Mouse (Mus musculus) layer of hippocampus, postnatal 10 days (tissue): Measurements from ENCODE around the gene Aldh18a1. TPM values are rescaled to one million over a fixed set of nuclear protein-coding genes. Genes with fewer than 3 reads are reported as not detected.
"Not testable (repeated sequence)": the region's sequence is repeated elsewhere in the genome, so short reads cannot be mapped to it uniquely, and the experiment has no call there.

ENCODE experiments used
- DNase-seq, 2 experiments: peaks; one replicate each; pipeline ENCODE4 v3.0.0; 2021; ENCODE audit warnings: low spot score in 2 of 2
- total RNA-seq, 2 experiments: library from RNA; stranded (reverse); gene quantifications; 2 replicates each; pipeline ENCODE4 v1.2.3; 2021

Aldh18a1 gene
- total RNA-seq, 2 experiments from 2014 or later, result 25.8 to 27.9 TPM

GRCm38 (mm10) chr19:40587491-40588292, 571 bp downstream of the Aldh18a1 start:
- no peak for DNase-seq

GRCm38 (mm10) chr19:40586908-40587307, 1.4 kb downstream of the Aldh18a1 start:
- no peak for DNase-seq

- DNase-seq, result no peak
Observed at GRCm38 (mm10) chr19:40581662-40582061, 6.6 kb downstream of the Aldh18a1 start.

GRCm38 (mm10) chr19:40580902-40581301, 7.4 kb downstream of the Aldh18a1 start:
- DNase-seq, result no peak

GRCm38 (mm10) chr19:40575438-40575837, 12.8 kb downstream of the Aldh18a1 start:
- no peak for DNase-seq

- no peak for DNase-seq
Observed at GRCm38 (mm10) chr19:40570726-40571125, 17.5 kb downstream of the Aldh18a1 start.

DNA sequence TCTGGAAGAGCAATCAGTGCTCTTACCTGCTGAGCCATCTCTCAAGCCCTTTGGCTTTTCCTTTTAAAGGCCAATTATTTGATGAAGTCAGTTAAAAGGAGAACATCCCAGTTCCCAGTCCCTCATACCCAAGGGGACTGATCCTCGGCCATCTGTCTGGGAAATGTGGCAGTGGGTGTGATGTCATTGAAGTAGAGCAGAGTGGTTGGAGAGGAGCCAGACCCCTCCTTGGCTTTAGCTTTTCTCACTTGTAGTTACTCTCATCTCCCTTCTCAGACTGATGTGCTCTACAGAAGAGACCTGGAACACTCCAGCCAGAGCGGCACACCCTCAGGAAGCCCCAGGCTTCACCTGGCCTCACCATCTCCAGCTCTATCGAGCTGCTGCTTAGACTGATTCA, 20.6 kb downstream of the Aldh18a1 start:
- no peak for DNase-seq

DNA sequence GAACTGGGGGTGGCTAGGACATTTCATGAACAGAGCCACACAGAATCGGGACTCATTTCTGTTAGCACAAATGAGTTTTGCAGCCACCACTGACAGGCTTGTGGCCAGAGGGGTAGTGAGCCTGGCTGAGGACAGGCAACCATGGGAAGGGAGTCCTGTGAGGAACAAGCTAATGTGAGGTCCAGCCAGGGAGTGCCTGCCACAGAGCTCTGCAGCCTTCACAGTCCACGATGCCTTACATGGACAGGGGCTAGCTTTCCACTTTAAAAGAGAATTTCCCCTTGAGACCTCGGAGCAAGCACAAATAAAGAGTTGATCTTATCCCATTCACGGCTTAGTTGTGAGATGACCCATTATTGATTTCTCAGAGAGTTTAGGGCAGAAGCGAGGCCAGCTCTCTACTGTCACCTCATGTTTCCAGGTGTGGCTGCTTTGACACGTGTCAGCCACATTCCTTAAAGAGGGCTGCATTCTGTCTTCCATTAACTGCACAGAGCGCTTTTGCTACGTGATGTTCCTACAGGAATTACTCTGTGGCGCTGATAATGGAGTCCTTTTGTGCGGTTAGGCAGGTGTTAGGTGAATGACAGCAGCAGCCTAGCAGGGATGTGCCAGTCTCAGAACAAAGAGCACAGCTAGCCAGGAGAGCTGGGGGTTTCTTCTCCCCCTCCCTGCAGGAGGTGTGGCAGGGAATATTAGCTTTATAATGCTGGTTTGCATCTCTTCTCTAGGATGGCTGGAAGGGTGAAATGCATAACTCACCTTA, 24.2 kb downstream of the Aldh18a1 start:
- no peak for DNase-seq

DNA sequence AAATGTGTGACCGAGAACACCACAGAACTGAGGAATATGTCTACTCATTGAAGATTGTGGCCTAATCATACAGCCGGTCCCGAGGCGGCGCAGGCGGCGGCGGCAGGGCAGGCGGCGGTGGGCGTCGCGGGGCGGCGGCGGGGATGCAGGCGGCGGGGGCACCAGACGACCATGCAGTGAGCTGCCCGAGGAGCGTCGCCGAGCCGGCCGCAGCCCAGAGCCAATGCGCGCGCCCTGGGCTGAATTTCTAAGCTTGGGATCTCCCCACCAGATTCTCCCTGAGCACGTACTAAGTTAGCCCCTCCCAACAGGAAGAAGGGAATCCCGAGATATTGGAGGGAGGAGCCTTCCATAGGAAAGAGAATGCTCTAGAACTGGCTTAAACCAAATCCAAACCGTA, 26.7 kb downstream of the Aldh18a1 start:
- DNase-seq, result not testable (repeated sequence)

DNA sequence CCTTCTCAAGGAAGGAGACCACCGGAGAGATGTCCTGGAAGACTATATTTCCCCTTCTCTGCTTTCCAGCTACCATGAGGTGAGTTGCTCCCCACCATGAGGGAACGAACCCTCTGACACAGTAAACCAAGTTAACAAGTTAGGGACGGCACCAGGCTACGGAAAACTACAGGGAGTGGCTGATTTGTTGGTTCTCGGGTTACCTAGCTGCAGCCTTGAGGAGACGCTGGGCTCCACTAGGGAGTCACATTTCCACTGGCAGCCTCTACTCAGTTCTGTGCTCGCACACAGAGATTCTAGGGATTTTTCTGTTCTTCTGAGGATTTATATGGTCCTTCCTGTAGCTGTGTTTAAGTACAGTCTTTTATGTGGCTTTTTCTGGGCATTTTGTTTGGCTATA, 32.2 kb downstream of the Aldh18a1 start:
- DNase-seq, result no peak

DNA sequence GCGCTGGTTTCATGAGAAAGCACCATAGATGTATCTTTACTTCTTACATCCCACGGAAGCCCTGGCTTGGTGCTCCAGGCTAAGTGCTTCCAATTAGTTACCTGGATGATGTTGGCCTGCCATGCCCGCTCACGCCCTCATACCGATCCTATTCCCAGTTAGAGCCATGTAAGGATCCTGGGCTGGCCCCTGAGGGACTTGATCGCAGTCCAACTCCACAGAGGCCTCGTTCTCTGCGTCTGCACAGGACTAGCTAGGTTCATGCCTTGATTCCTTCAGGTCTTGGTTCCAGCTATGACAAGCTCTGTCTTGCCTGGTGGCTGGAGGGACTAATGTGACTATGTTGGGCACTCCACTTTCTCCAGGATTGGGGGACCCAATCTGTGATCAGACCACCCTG, 33.1 kb downstream of the Aldh18a1 start:
- no peak for DNase-seq

DNA sequence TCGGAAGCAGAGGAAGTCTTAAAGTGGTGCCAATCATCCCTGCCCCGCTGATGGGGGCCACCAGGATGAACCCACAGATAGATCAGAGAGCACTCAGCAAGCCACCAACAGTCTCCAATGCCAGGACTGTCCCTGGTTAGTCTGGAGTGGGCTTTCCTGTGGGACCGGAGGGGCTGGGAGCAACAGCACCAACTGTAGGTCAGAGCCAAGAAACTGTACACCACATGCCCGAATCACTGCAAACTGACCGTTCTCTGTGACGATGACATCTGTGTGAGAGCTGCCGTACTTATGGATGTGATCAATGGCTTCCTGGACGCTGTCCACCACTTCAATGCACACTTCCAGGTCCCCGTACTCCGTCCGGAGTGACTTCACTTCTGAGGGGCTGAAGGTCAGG, 33.9 kb downstream of the Aldh18a1 start:
- no peak for DNase-seq

GRCm38 (mm10) chr19:40553849-40554248, 34.4 kb downstream of the Aldh18a1 start:
- no peak for DNase-seq

GRCm38 (mm10) chr19:40553014-40553789, 35.1 kb downstream of the Aldh18a1 start:
- no peak for DNase-seq

DNA sequence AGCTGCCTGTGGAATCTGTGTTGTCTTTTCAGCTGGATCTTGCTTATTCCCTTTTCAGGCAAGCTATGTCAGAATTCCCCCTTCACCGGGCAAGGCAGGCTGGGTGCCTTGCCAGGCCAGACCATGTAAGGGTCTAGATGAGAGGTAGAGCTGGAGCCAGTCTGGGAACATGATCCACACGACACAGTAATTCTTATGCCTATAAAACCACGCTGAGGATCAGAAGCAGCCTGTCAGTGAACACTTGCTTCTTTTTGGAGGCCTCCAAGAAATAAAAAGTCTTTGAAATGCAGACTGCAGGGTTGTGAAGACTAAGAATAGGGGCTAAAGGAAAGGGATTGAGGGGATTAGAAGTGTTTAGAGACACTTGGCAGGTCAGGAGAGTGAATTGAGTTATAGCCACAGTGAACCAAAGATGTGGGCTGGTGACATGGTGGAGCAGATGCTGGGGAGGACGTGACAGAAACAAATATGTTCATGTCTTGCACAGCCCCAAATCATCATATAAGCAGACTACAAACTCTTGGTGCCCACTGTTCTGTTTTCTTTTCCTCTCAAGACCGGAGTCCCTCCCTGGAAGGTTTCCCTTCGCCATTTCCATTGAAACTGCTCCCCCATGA, 38.6 kb downstream of the Aldh18a1 start:
- no peak for DNase-seq

GRCm38 (mm10) chr19:40548796-40549515, 39.3 kb downstream of the Aldh18a1 start:
- no peak for DNase-seq

- no peak for DNase-seq
Observed at GRCm38 (mm10) chr19:40548386-40548785, 39.9 kb downstream of the Aldh18a1 start.

GRCm38 (mm10) chr19:40544856-40545255, 43.4 kb downstream of the Aldh18a1 start:
- peak; percentile 73 to 76 for DNase-seq

- DNase-seq, result no peak
Observed at GRCm38 (mm10) chr19:40542776-40543175, 45.5 kb downstream of the Aldh18a1 start.

GRCm38 (mm10) chr19:40536526-40536925, 51.7 kb downstream of the Aldh18a1 start:
- DNase-seq, result no peak

GRCm38 (mm10) chr19:40532525-40532924, 55.7 kb downstream of the Aldh18a1 start:
- no peak for DNase-seq
